ENCODE assay signal across 12 mouse cellular contexts in the genomic region with DNA sequence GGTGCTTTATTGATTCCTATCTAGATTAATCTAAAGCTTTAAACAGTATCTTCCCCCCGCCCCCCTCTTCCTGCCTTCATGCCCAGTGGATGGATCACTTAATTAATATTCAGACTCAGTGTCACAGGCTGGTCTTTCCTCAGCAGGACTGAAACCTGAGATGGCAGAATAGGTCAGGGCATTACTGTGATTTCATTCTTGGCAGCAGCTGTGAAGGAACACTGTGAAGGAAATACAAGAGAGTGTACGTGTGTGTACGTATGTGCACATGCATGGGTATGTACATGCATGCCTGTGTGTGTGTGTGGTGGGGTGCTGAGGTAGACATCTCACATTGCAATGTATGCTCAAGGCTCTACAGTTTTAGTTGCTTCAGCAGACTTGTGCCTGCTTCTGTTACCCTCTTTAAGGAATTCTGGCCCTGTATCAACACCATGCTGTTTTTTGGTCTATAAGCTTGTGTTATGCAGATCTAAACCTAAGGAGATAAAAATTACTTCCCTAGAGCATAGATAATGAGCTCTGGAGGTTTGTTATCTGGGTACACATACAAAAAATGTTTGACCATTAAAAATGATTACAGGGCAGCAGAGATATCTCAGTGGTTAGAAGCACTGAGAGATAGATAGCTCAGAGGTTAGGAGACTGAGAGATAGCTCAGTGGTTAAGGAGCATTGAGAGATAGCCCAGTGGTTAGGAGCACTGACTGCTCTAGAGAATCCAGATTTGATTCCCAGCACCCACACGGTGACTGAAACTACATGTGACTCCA. TPM values are rescaled to one million over a fixed set of nuclear protein-coding genes. Genes with fewer than 3 reads are reported as not detected.
A peak's percentile ranks its signal among the peaks of the same experiment; 100 is the strongest.
DNase-seq lines count a peak whose midpoint lies in the region; ATAC-seq and TF ChIP-seq lines count a peak whose summit lies in the region.
"Had no signal": no experiment of that assay in that cellular context is flagged by ENCODE, and none has a peak within 500 bp of the region (broad histone marks: within the 10 kb centered on the region; RNA-seq: fewer than 3 reads in every experiment).

No protein-coding gene starts in this region.

- no peaks in the 10 kb centered on the region for H3K27me3 ChIP-seq in heart, embryonic 12.5 days (replicated peaks)
- no peaks in the 10 kb centered on the region for H3K27me3 ChIP-seq in midbrain, embryonic 11.5 days (ENCODE audit: control insufficient read depth, insufficient read depth, low read length)
- H3K27me3 ChIP-seq in midbrain, embryonic 14.5 days (ENCODE audit: control insufficient read depth, insufficient read depth, low read length) = no peaks in the 10 kb centered on the region
- no peaks in the 10 kb centered on the region for H3K27me3 ChIP-seq in hindbrain, embryonic 11.5 days (ENCODE audit: control insufficient read depth, insufficient read depth, low read length)
- no peaks in the 10 kb centered on the region for H3K27me3 ChIP-seq in midbrain, embryonic 15.5 days (replicated peaks)
- H3K27me3 ChIP-seq in cerebellum, adult 2 months (ENCODE audit: control insufficient read depth, insufficient read depth, low read length) = no peaks in the 10 kb centered on the region

- H3K27ac ChIP-seq in heart, embryonic 12.5 days (ENCODE audit: poor library complexity, severe bottlenecking) = no peak overlapping the region
- H3K27ac ChIP-seq in midbrain, embryonic 11.5 days (ENCODE audit: low read depth, low read length) = no peak overlapping the region
- no peak overlapping the region for H3K27ac ChIP-seq in midbrain, embryonic 14.5 days (replicated peaks; ENCODE audit: low read depth, low read length)
- no peak overlapping the region for H3K27ac ChIP-seq in hindbrain, embryonic 11.5 days (ENCODE audit: low read depth, low read length)
- H3K27ac ChIP-seq in midbrain, embryonic 15.5 days = no peak overlapping the region
- H3K27ac ChIP-seq in cerebellum, adult 2 months (ENCODE audit: insufficient read depth, low read length) = no peak overlapping the region

- ATAC-seq in heart, embryonic 12.5 days (ENCODE audit: insufficient number of reproducible peaks, low FRiP score) = peak; percentile 25; the same call in 1 of the 2 replicates
- ATAC-seq in midbrain, embryonic 11.5 days (ENCODE audit: low FRiP score) = 0 out of 2 replicates have a peak, but pooled peaks have one; percentile 33
- ATAC-seq in midbrain, embryonic 14.5 days (ENCODE audit: low FRiP score, low TSS enrichment) = no peak
- peak; percentile 53 for ATAC-seq in hindbrain, embryonic 11.5 days (ENCODE audit: low FRiP score)
- 0 out of 2 replicates have a peak, but pooled peaks have one; percentile 52 for ATAC-seq in midbrain, embryonic 15.5 days (replicated peaks)
- ATAC-seq: CD4-positive, CD25-positive, alpha-beta regulatory T cell, adult 4 months had no signal

- 69% methylated on average over 4 of the region's 4 CpGs for whole genome bisulfite sequencing in heart, embryonic 12.5 days
- 68% methylated on average over 4 of the region's 4 CpGs for WGBS in midbrain, embryonic 11.5 days
- WGBS in midbrain, embryonic 14.5 days = 65% methylated on average over 4 of the region's 4 CpGs
- WGBS in hindbrain, embryonic 11.5 days = 52% methylated on average over 4 of the region's 4 CpGs
- WGBS in midbrain, embryonic 15.5 days = 70% methylated on average over 4 of the region's 4 CpGs
- WGBS in cerebellum, adult 2 months = 30% methylated on average over 4 of the region's 4 CpGs

- H3K36me3 ChIP-seq in heart, embryonic 12.5 days = no peaks in the 10 kb centered on the region
- no peaks in the 10 kb centered on the region for H3K36me3 ChIP-seq in midbrain, embryonic 11.5 days (ENCODE audit: control insufficient read depth, insufficient read depth, low read length)
- H3K36me3 ChIP-seq in midbrain, embryonic 14.5 days (ENCODE audit: control insufficient read depth, insufficient read depth, low read length) = no peaks in the 10 kb centered on the region
- H3K36me3 ChIP-seq in hindbrain, embryonic 11.5 days (ENCODE audit: control insufficient read depth, insufficient read depth, low read length) = no peaks in the 10 kb centered on the region
- no peaks in the 10 kb centered on the region for H3K36me3 ChIP-seq in midbrain, embryonic 15.5 days (replicated peaks)

- H3K4me3 ChIP-seq in heart, embryonic 12.5 days = no peak overlapping the region
- no peak overlapping the region for H3K4me3 ChIP-seq in midbrain, embryonic 11.5 days (ENCODE audit: low read depth, low read length)
- no peak overlapping the region for H3K4me3 ChIP-seq in midbrain, embryonic 14.5 days (replicated peaks; ENCODE audit: low read depth, low read length)
- no peak overlapping the region for H3K4me3 ChIP-seq in hindbrain, embryonic 11.5 days (ENCODE audit: low read depth, low read length)
- H3K4me3 ChIP-seq in midbrain, embryonic 15.5 days = no peak overlapping the region
- no peak overlapping the region for H3K4me3 ChIP-seq in cerebellum, adult 2 months (replicated peaks; ENCODE audit: insufficient read depth, low read depth, low read length)

- no peak overlapping the region for H3K4me2 ChIP-seq in heart, embryonic 12.5 days
- no peak overlapping the region for H3K4me2 ChIP-seq in midbrain, embryonic 11.5 days
- H3K4me2 ChIP-seq in midbrain, embryonic 14.5 days (ENCODE audit: low read length) = no peak overlapping the region
- H3K4me2 ChIP-seq in hindbrain, embryonic 11.5 days (replicated peaks; ENCODE audit: low read depth, low read length) = no peak overlapping the region
- H3K4me2 ChIP-seq in midbrain, embryonic 15.5 days = no peak overlapping the region

- H3K9ac ChIP-seq in heart, embryonic 12.5 days = no peak overlapping the region
- H3K9ac ChIP-seq in midbrain, embryonic 11.5 days (ENCODE audit: low read length) = no peak overlapping the region
- no peak overlapping the region for H3K9ac ChIP-seq in midbrain, embryonic 14.5 days (replicated peaks; ENCODE audit: low read length)
- no peak overlapping the region for H3K9ac ChIP-seq in hindbrain, embryonic 11.5 days (ENCODE audit: low read depth, low read length)
- H3K9ac ChIP-seq in midbrain, embryonic 15.5 days = no peak overlapping the region

- H3K4me1 ChIP-seq in heart, embryonic 12.5 days (replicated peaks) = peaks cover 12% of the 10 kb centered on the region; the same call in 1 of the 2 replicates
- no peaks in the 10 kb centered on the region for H3K4me1 ChIP-seq in midbrain, embryonic 11.5 days (ENCODE audit: control insufficient read depth, insufficient read depth, low read length)
- no peaks in the 10 kb centered on the region for H3K4me1 ChIP-seq in midbrain, embryonic 14.5 days (ENCODE audit: control insufficient read depth, insufficient read depth, low read length)
- no peaks in the 10 kb centered on the region for H3K4me1 ChIP-seq in hindbrain, embryonic 11.5 days (replicated peaks; ENCODE audit: control insufficient read depth, insufficient read depth, low read length)
- no peaks in the 10 kb centered on the region for H3K4me1 ChIP-seq in midbrain, embryonic 15.5 days
- peaks cover 7% of the 10 kb centered on the region for H3K4me1 ChIP-seq in cerebellum, adult 2 months (ENCODE audit: control insufficient read depth, insufficient read depth, low read length)

- no peak for TF ChIP-seq POLR2A in cerebellum, adult 2 months (IDR thresholded peaks at IDR 0.05; ENCODE audit: borderline replicate concordance, insufficient read depth, low read length)

- no peaks in the 10 kb centered on the region for H3K9me3 ChIP-seq in heart, embryonic 12.5 days (replicated peaks)
- no peaks in the 10 kb centered on the region for H3K9me3 ChIP-seq in midbrain, embryonic 11.5 days (ENCODE audit: control insufficient read depth, low read length)
- no peaks in the 10 kb centered on the region for H3K9me3 ChIP-seq in midbrain, embryonic 14.5 days (ENCODE audit: control insufficient read depth, low read length)
- no peaks in the 10 kb centered on the region for H3K9me3 ChIP-seq in hindbrain, embryonic 11.5 days (ENCODE audit: control insufficient read depth, low read length)
- H3K9me3 ChIP-seq in midbrain, embryonic 15.5 days = no peaks in the 10 kb centered on the region

- TF ChIP-seq CTCF in cerebellum, adult 2 months (IDR thresholded peaks at IDR 0.05; ENCODE audit: borderline replicate concordance, insufficient read depth, low read depth, low read length) = no peak

- no peak for DNase-seq in heart, postnatal 4 days
- peak; percentile 31 for DNase-seq in midbrain, embryonic 11.5 days (ENCODE audit: low spot score, missing footprints)
- DNase-seq in midbrain, embryonic 14.5 days = no peak
- peak; percentile 13 for DNase-seq in hindbrain, embryonic 11.5 days (ENCODE audit: low spot score)
- no peak for DNase-seq in cerebellum, adult 2 months
- no peak for DNase-seq in thymus, postnatal 10 days (ENCODE audit: low spot score in 2 of 2)
- DNase-seq: adrenal gland, adult 2 months; heart, adult 11 months; lung, adult 18-20 months had no signal

RNA-seq across cellular contexts. Expression of gene Vav3, which starts 41.0 kb away (rescaled TPM):
- 9.9 and 10.1 TPM in 2 replicates for polyA plus RNA-seq in heart, embryonic 12.5 days (2016; fragmentation: Nextera tagmentation; extraction: Ambion mirVana)
- 10 to 100 TPM; 12.2 to 12.6 TPM for total RNA-seq in heart, postnatal 4 days (2021)
- 18.4 and 18.6 TPM in 2 replicates for polyA plus RNA-seq in midbrain, embryonic 11.5 days (2014; fragmentation: Nextera tagmentation; extraction: Ambion mirVana)
- polyA plus RNA-seq in midbrain, embryonic 14.5 days (2014; fragmentation: Nextera tagmentation; extraction: Ambion mirVana) = 29.1 and 37.3 TPM in 2 replicates
- 19.9 and 25.6 TPM in 2 replicates for polyA plus RNA-seq in hindbrain, embryonic 11.5 days (2014; fragmentation: Nextera tagmentation; extraction: Ambion mirVana)
- polyA plus RNA-seq in midbrain, embryonic 15.5 days (2015; fragmentation: Nextera tagmentation; extraction: Ambion mirVana) = 24.3 and 25.4 TPM in 2 replicates
- 8.8 TPM in 2 replicates for polyA plus RNA-seq in cerebellum, adult 2 months (2012; rRNA removed)

Comparison
In these comparisons a context has a peak if more than half of its experiments do, and no peak if none do; other contexts are left out.
1. DNase-seq: peak in midbrain, embryonic 11.5 days (single experiment) and hindbrain, embryonic 11.5 days (single experiment); none in heart, postnatal 4 days (single experiment), midbrain, embryonic 14.5 days (single experiment), cerebellum, adult 2 months (0 of 2) and thymus, postnatal 10 days (0 of 2).